Mouse (Mus musculus) lung, embryonic 14.5 days (tissue): ENCODE results near the gene Fam122a. TPM values are rescaled to one million over a fixed set of nuclear protein-coding genes. Genes with fewer than 3 reads are reported as not detected.

Experiments
- ATAC-seq: fragments of 200-750 bp; cut with Nextera tagmentation; 2 replicates; pipeline ENCODE4 v1.8.0; 2017; ENCODE audit warnings: mild to moderate bottlenecking, moderate TSS enrichment, moderate library complexity; ENCODE audit not compliant: insufficient read depth
- DNase-seq: peaks from one replicate; pipeline ENCODE4 v3.0.0-alpha.2; 2015
- H3K27ac ChIP-seq: fragments of 300-500 bp; sonication (generic); 2 replicates; pipeline ENCODE4 v1.5.1; 2014; ENCODE audit warnings: low read depth, mild to moderate bottlenecking, moderate library complexity
- H3K27me3 ChIP-seq: fragments of 300-500 bp; sonication (generic); 2 replicates; pipeline ENCODE4 v1.6.1; 2014; ENCODE audit warnings: low read length, control low read depth; ENCODE audit not compliant: insufficient read depth
- H3K36me3 ChIP-seq: fragments of 300-500 bp; sonication (generic); 2 replicates; pipeline ENCODE4 v1.6.1; 2014; ENCODE audit warnings: control low read depth; ENCODE audit not compliant: insufficient read depth
- H3K4me1 ChIP-seq: fragments of 300-500 bp; sonication (generic); 2 replicates; pipeline ENCODE4 v1.6.1; 2014; ENCODE audit warnings: antibody characterized with exemption, control low read depth; ENCODE audit not compliant: insufficient read depth
- H3K4me2 ChIP-seq: fragments of 300-500 bp; sonication (generic); 2 replicates; pipeline ENCODE4 v1.6.1; 2014; ENCODE audit warnings: mild to moderate bottlenecking
- H3K4me3 ChIP-seq: fragments of 300-500 bp; sonication (generic); 2 replicates; pipeline ENCODE4 v1.5.1; 2014; ENCODE audit warnings: low read depth, low read length
- H3K9ac ChIP-seq: fragments of 300-500 bp; sonication (generic); 2 replicates; pipeline ENCODE4 v1.6.1; 2014
- H3K9me3 ChIP-seq: fragments of 300-500 bp; sonication (generic); 2 replicates; pipeline ENCODE4 v1.6.1; 2016; ENCODE audit warnings: low read depth, low read length, control low read depth
- CTCF ChIP-seq: IDR thresholded peaks from 2 replicates; pipeline ENCODE4 v1.5.1; 2016; ENCODE audit warnings: antibody characterized with exemption, low read depth
- WGBS: fragments of 180-500 bp; shearing (Covaris S2); extraction: QIAGEN DNeasy Blood & Tissue Kit; methylation state at CpG from one replicate; pipeline ENCODE4 v1.1.7; 2014; 5-methylcytosine and 5-hydroxymethylcytosine counted together
- polyA plus RNA-seq: library from polyadenylated mRNA; unstranded; fragments of >200 nt; fragmentation: Nextera tagmentation; extraction: Ambion mirVana; gene quantifications from 2 replicates; pipeline ENCODE4 v1.2.1, GENCODE M21; 2014

The Fam122a gene
- polyA plus RNA-seq, 1 experiment from 2014 or later: 48.3 TPM

DNA sequence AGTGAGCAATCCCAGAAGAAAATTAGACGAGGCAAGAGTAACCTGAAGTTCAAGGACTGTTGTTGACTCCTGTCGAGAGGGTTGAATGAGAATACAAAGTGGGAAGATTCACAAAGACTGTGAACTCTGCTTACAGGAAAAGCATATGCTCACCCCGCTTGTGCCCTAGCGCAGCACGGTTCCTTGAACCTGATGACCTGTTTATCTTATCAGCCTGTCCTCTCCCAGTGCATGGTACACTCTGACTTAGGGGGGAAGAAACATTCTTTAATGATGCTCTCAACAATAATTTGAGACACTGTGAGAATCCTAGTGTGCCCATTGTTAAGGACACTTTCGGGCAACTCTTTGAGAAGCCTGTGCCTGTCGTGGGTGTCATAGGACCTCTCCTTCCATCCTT, 39.9 kb upstream of the Fam122a start:
- no peak overlapping the region for H3K27ac ChIP-seq
- H3K27me3 ChIP-seq: no peaks in the 10 kb centered on the region
- H3K9ac ChIP-seq: no peak overlapping the region
- DNase-seq (no peak), ATAC-seq (no peak)
- H3K9me3 ChIP-seq: no peaks in the 10 kb centered on the region
- no peaks in the 10 kb centered on the region for H3K36me3 ChIP-seq
- H3K4me1 ChIP-seq: no peaks in the 10 kb centered on the region
- 50% methylated on average over 7 of the region's 7 CpGs for WGBS
- no peak overlapping the region for H3K4me2 ChIP-seq
- no peak for TF ChIP-seq CTCF
- no peak overlapping the region for H3K4me3 ChIP-seq

DNA sequence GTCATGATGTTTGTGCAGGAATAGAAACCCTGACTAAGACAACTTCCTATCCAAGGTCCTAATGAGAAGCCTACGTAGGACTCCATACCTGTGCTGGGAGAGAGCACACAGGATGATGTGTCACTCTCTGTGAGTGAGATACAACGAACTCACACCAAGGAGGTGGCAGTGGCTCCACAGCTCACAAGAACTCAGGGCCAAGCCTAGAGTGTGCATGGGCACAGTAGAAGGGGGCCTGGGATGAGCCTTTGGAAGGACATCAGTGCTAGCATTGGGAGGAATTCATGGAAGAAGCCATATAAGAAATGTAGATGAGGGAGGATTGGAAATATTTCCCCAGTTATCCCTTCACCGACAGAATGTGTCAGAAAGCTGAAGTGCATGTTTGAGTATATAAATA, 38.8 kb upstream of the Fam122a start:
- Histone ChIP-seq H3K36me3 (no peaks in the 10 kb centered on the region), H3K4me3 (no peak overlapping the region), H3K27ac (no peak overlapping the region), H3K9me3 (no peaks in the 10 kb centered on the region), H3K27me3 (no peaks in the 10 kb centered on the region), H3K4me1 (no peaks in the 10 kb centered on the region), H3K9ac (no peak overlapping the region), H3K4me2 (no peak overlapping the region)
- TF ChIP-seq CTCF: no peak
- no peak for DNase-seq
- no peak for ATAC-seq
- WGBS: 89% methylated on average over 3 of the region's 3 CpGs

DNA sequence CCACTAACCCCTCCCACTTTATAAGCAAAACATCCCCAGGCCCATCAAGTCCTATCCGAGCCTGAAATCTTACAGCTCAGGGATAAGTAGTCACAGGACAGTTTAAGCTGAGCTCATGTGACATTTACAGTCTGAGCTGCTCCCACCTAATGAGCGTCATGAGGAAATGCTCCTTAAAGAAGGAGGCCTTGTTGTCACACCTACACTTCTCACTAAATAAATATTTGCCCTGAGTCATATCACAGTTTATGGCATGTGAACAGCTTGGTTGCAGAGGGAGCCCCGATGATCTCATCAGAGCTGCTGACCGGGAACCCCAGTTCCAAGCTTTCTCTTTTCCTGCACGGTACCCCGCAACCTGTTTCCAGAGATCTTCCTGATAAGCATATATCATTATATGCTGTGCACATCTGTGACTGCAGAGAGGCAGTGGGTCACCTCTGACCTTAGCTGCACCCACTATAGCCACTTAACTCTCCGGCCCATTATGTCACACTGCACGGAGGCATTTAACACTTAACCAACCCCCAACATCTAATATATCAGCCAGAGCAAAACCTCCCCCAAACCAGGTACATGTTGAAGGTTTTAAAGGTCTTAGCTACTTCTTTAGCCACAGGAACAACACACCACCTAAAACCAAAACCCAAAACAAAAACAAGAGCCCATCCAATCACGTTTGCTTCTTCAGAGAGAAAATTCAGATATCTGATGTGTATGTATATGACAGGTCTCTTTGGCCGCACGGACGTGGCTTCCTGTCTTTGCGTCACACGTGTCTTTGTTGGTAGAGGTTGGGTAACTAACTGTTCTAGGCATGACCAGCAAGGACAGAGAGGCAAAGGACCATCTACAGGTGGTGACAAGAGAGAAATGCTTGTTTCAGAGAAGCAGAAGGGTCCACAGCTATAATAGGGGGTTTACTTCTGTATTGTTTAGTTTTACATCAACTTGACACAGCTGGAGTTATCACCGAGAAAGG, 37.8 kb upstream of the Fam122a start:
- H3K36me3 ChIP-seq: no peaks in the 10 kb centered on the region
- no peak overlapping the region for H3K4me2 ChIP-seq
- no peak for TF ChIP-seq CTCF
- ATAC-seq (no peak), DNase-seq (no peak)
- H3K27ac ChIP-seq: no peak overlapping the region
- H3K9ac ChIP-seq: no peak overlapping the region
- 63% methylated on average over 15 of the region's 15 CpGs for WGBS
- no peaks in the 10 kb centered on the region for H3K4me1 ChIP-seq
- no peaks in the 10 kb centered on the region for H3K9me3 ChIP-seq
- no peak overlapping the region for H3K4me3 ChIP-seq
- no peaks in the 10 kb centered on the region for H3K27me3 ChIP-seq

DNA sequence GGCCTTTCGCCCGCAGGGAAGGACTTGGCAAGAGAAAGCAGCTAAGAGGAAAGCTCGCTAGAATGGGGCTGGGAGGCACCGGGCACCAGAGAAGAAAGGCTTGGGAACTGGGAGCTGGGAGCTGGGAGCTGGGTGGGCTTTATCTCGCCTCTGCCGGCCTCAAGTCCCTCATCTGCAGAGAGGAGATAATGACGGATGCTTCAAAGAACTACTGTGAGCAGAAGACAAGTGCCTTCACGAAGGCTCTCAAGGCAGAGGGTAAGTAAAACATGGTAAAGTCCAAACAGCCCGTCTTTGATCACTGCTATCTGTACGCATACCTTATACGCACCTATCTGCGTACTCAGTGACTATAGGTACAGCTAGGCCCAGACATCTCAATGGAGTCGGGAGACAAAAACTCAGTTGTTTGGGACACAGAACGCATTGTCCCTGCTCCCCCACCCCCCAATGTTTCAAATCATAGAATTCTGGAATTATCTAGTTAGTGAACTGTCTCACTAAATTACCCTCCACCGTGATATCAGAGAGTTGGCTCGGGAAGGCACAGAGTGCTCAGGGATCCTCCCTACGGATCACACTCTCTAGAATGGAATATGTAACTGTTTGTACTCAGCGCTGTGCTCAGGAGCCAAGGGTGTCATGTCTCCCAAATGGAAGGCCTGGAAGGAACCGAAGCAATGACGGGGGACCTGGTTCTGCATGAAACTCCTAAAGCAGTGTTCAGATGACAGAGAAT, 36.1 kb upstream of the Fam122a start:
- H3K27ac ChIP-seq: no peak overlapping the region; the same call in 1 of the 2 replicates
- H3K36me3 ChIP-seq: no peaks in the 10 kb centered on the region
- H3K4me3 ChIP-seq: no peak overlapping the region
- no peaks in the 10 kb centered on the region for H3K4me1 ChIP-seq
- no peak for TF ChIP-seq CTCF
- no peak overlapping the region for H3K9ac ChIP-seq
- WGBS: 60% methylated on average over 20 of the region's 20 CpGs
- H3K27me3 ChIP-seq: no peaks in the 10 kb centered on the region
- no peak for DNase-seq
- no peak; the same call in 1 of the 2 replicates for ATAC-seq
- H3K9me3 ChIP-seq: no peaks in the 10 kb centered on the region
- no peak overlapping the region; the same call in 1 of the 2 replicates for H3K4me2 ChIP-seq

DNA sequence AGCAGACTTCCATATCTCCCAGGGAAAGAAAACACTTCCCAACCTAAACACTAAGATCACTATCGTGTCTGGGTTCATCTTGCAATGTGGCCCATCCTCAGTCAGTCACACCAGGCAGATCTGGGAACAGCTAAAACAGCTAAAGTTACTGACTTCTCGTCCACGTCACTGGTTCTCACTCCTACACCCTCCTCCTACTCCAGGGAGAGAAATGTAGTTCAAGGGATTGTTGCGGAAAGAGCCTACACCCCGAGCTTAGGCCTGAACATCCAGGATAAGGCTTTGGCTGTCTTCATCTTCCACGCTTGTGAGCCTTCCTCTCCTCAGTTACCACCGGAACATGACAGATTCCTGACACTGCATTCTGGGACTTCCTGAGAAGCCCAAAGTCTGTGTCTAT, 34.8 kb upstream of the Fam122a start:
- H3K4me2 ChIP-seq: no peak overlapping the region
- TF ChIP-seq CTCF: no peak
- no peaks in the 10 kb centered on the region for H3K36me3 ChIP-seq
- H3K9ac ChIP-seq: no peak overlapping the region
- H3K4me3 ChIP-seq: no peak overlapping the region
- no peak for ATAC-seq
- no peak for DNase-seq
- H3K27me3 ChIP-seq: no peaks in the 10 kb centered on the region
- H3K4me1 ChIP-seq: no peaks in the 10 kb centered on the region
- H3K9me3 ChIP-seq: no peaks in the 10 kb centered on the region
- 85% methylated on average over 7 of the region's 7 CpGs for WGBS
- H3K27ac ChIP-seq: no peak overlapping the region

DNA sequence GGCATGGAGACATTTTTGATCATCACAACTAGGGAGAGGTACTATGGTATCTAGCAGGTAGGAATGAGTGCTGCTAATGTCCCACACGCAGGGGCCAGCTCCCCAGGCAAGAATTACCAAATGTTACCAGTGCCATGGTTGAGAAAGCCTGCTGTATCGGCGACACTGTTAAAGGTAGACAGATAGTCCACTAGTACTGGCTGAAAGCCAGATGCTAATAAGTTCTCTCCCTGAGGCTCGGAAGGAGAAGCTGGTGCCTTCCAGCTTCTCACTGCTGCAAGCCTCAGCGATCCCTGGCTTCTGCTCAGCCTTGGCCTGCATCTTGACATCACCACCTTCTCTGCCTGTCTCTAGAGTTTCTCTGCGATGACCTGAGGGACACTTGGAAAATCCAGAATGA, 32.2 kb upstream of the Fam122a start:
- no peak overlapping the region for H3K27ac ChIP-seq
- H3K4me3 ChIP-seq: no peak overlapping the region
- no peaks in the 10 kb centered on the region for H3K4me1 ChIP-seq
- no peak overlapping the region for H3K9ac ChIP-seq
- TF ChIP-seq CTCF: no peak
- H3K27me3 ChIP-seq: no peaks in the 10 kb centered on the region
- DNase-seq: no peak
- no peak for ATAC-seq
- H3K9me3 ChIP-seq: no peaks in the 10 kb centered on the region
- H3K4me2 ChIP-seq: no peak overlapping the region
- H3K36me3 ChIP-seq: no peaks in the 10 kb centered on the region
- 83% methylated on average over 6 of the region's 6 CpGs for WGBS
